Mouse (Mus musculus) heart, embryonic 11.5 days (tissue): Measurements from ENCODE around the gene Trabd2b. TPM values are rescaled to one million over a fixed set of nuclear protein-coding genes. Genes with fewer than 3 reads are reported as not detected.

Experiments
- ATAC-seq: fragments of 200-750 bp; cut with Nextera tagmentation; replicated peaks from 2 replicates; pipeline ENCODE4 v1.8.0; 2017; ENCODE audit warnings: moderate library complexity; ENCODE audit not compliant: insufficient number of reproducible peaks, low FRiP score, low TSS enrichment
- H3K27ac ChIP-seq: fragments of 300-500 bp; sonication (generic); 2 replicates; pipeline ENCODE4 v1.5.1; 2014; ENCODE audit warnings: mild to moderate bottlenecking, low read depth, low read length
- H3K27me3 ChIP-seq: fragments of 300-500 bp; sonication (generic); 2 replicates; pipeline ENCODE4 v1.6.1; 2014; ENCODE audit warnings: mild to moderate bottlenecking, low read length, mixed read lengths; ENCODE audit not compliant: control insufficient read depth, insufficient read depth
- H3K36me3 ChIP-seq: fragments of 300-500 bp; sonication (generic); 2 replicates; pipeline ENCODE4 v1.6.1; 2014; ENCODE audit warnings: mild to moderate bottlenecking, low read length, moderate library complexity, mixed read lengths; ENCODE audit not compliant: control insufficient read depth, insufficient read depth
- H3K4me1 ChIP-seq: fragments of 300-500 bp; sonication (generic); 2 replicates; pipeline ENCODE4 v1.6.1; 2014; ENCODE audit warnings: low read length; ENCODE audit not compliant: control insufficient read depth, insufficient read depth
- H3K4me2 ChIP-seq: fragments of 300-500 bp; sonication (generic); 2 replicates; pipeline ENCODE4 v1.6.1; 2014; ENCODE audit warnings: mild to moderate bottlenecking, moderate library complexity
- H3K4me3 ChIP-seq: fragments of 300-500 bp; sonication (generic); 2 replicates; pipeline ENCODE4 v1.5.1; 2014; ENCODE audit warnings: low read depth, low read length
- H3K9ac ChIP-seq: fragments of 300-500 bp; sonication (generic); 2 replicates; pipeline ENCODE4 v1.6.1; 2014; ENCODE audit warnings: mild to moderate bottlenecking, low read depth, low read length, moderate library complexity
- H3K9me3 ChIP-seq: fragments of 300-500 bp; sonication (generic); replicated peaks from 2 replicates; pipeline ENCODE4 v1.6.1; 2016; ENCODE audit warnings: low read length; ENCODE audit not compliant: control insufficient read depth
- WGBS: fragments of 180-500 bp; shearing (Covaris S2); extraction: QIAGEN DNeasy Blood & Tissue Kit; methylation state at CpG from one replicate; pipeline ENCODE4 v1.1.7; 2014; ENCODE audit not compliant: insufficient replicate concordance; 5-methylcytosine and 5-hydroxymethylcytosine counted together
- polyA plus RNA-seq: library from polyadenylated mRNA; unstranded; fragments of >200 nt; fragmentation: Nextera tagmentation; extraction: Ambion mirVana; gene quantifications from 2 replicates; pipeline ENCODE4 v1.2.1, GENCODE M21; 2014

Gene Trabd2b
- polyA plus RNA-seq, 1 experiment from 2014 or later, result 1.5 TPM

GRCm38 (mm10) chr4:114476316-114476715 is 69.8 kb downstream of the Trabd2b start:
- Histone ChIP-seq H3K27ac (no peak overlapping the region), H3K4me1 (peaks cover 12% of the 10 kb centered on the region), H3K9me3 (no peaks in the 10 kb centered on the region), H3K9ac (no peak overlapping the region), H3K4me2 (no peak overlapping the region), H3K36me3 (no peaks in the 10 kb centered on the region), H3K27me3 (peaks cover 67% of the 10 kb centered on the region), H3K4me3 (no peak overlapping the region)
- WGBS, result 70% methylated on average over 3 of the region's 3 CpGs
- no peak for ATAC-seq

- Histone ChIP-seq H3K27me3 (peaks cover 65% of the 10 kb centered on the region), H3K27ac (no peak overlapping the region), H3K9ac (no peak overlapping the region), H3K36me3 (no peaks in the 10 kb centered on the region), H3K9me3 (no peaks in the 10 kb centered on the region), H3K4me3 (no peak overlapping the region), H3K4me2 (no peak overlapping the region), H3K4me1 (peaks cover 12% of the 10 kb centered on the region)
- WGBS, result 22% methylated on average over 11 of the region's 11 CpGs
- ATAC-seq, result 0 out of 2 replicates have a peak, but pooled peaks have one; percentile 50
These were observed 70.7 kb downstream of the Trabd2b start for GRCm38 (mm10) chr4:114477082-114477771.

- H3K4me2 ChIP-seq, result no peak overlapping the region
- H3K36me3 ChIP-seq, result no peaks in the 10 kb centered on the region
- H3K9me3 ChIP-seq, result no peaks in the 10 kb centered on the region
- peaks cover 21% of the 10 kb centered on the region for H3K4me1 ChIP-seq
- ATAC-seq, result no peak
- WGBS, result 58% methylated on average over 5 of the region's 5 CpGs
- no peak overlapping the region for H3K9ac ChIP-seq
- H3K4me3 ChIP-seq, result no peak overlapping the region
- H3K27me3 ChIP-seq, result peaks cover 55% of the 10 kb centered on the region
- no peak overlapping the region for H3K27ac ChIP-seq
These were observed 75.0 kb downstream of the Trabd2b start for GRCm38 (mm10) chr4:114481518-114481917.

DNA sequence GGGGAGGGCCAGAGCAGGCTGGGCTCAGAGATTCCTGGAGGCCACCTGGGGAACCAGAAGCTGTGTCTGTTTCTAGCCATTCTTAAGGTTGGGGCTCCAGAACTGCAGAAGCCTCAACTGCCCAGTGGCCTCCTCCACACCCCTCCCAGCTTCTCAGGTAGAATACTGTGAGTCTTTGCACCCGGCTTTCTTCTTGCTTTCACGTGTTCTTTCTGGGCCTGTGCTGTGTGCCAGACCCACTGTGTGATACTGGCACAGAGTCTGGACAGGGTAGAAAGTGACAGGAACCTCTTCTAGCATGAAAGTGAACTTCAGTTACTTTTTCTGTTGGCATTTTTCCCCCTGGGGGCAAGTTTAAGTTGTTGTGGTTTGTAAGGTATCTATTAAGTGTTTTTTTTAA is 77.6 kb downstream of the Trabd2b start:
- Histone ChIP-seq H3K9me3 (0 out of 2 replicates have a peak, but pooled peaks cover 2% of the 10 kb centered on the region), H3K36me3 (no peaks in the 10 kb centered on the region), H3K4me1 (peaks cover 17% of the 10 kb centered on the region), H3K27me3 (peaks cover 62% of the 10 kb centered on the region), H3K27ac (no peak overlapping the region), H3K4me2 (no peak overlapping the region), H3K4me3 (no peak overlapping the region), H3K9ac (no peak overlapping the region)
- 59% methylated on average over 2 of the region's 2 CpGs for WGBS
- no peak for ATAC-seq

- Histone ChIP-seq H3K9me3 (peaks cover 6% of the 10 kb centered on the region; the same call in 1 of the 2 replicates), H3K27me3 (peaks cover 54% of the 10 kb centered on the region)
- ATAC-seq, result no peak
These were observed 79.5 kb downstream of the Trabd2b start for GRCm38 (mm10) chr4:114485996-114486395.

DNA sequence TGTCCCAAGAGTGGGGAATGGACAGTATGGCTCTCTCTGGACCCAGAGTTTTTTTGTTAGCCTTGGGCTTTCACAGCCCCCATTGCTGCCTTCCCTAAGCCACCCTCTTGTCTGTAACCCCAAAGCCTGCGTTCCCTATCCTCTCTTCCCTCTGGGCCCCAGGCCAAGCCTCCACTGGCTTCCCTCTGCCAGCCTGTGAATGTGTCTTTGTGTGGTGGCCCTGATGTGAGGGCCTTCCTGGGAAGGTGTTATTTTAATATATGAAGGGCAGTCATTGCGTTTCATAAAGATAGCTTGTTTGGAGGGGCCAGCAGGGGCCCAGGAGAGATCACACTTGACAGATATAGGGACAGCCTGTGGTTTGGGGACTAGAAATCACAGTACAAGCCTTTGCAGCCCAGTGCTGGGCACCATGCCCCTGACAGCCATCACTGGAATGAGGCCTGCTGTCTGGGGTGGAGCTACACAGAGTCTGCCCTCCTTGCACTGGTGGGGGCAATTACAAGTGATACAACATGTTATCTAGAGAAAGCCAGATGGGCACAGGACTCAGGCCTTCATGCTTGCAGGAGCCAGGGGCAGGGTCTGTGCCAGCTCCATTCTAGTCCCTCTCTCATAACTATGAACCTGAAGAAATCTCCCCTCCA is 80.5 kb downstream of the Trabd2b start:
- 0 out of 2 replicates have a peak, but pooled peaks have one; percentile 14 for ATAC-seq
- H3K36me3 ChIP-seq, result no peaks in the 10 kb centered on the region
- peaks cover 53% of the 10 kb centered on the region for H3K27me3 ChIP-seq
- peaks cover 6% of the 10 kb centered on the region; the same call in 1 of the 2 replicates for H3K9me3 ChIP-seq
- no peak overlapping the region for H3K4me2 ChIP-seq
- H3K4me1 ChIP-seq, result peaks cover 17% of the 10 kb centered on the region
- no peak overlapping the region for H3K9ac ChIP-seq
- WGBS, result 57% methylated on average over 2 of the region's 2 CpGs
- H3K4me3 ChIP-seq, result no peak overlapping the region
- H3K27ac ChIP-seq, result no peak overlapping the region

More at GRCm38 (mm10) chr4:114485996-114486395, 79.5 kb downstream of the Trabd2b start:
- peaks cover 17% of the 10 kb centered on the region for H3K4me1 ChIP-seq
- no peak overlapping the region for H3K27ac ChIP-seq
- no peaks in the 10 kb centered on the region for H3K36me3 ChIP-seq
- WGBS, result 22% methylated on average over 5 of the region's 5 CpGs
- no peak overlapping the region for H3K9ac ChIP-seq
- H3K4me3 ChIP-seq, result no peak overlapping the region
- H3K4me2 ChIP-seq, result no peak overlapping the region

DNA sequence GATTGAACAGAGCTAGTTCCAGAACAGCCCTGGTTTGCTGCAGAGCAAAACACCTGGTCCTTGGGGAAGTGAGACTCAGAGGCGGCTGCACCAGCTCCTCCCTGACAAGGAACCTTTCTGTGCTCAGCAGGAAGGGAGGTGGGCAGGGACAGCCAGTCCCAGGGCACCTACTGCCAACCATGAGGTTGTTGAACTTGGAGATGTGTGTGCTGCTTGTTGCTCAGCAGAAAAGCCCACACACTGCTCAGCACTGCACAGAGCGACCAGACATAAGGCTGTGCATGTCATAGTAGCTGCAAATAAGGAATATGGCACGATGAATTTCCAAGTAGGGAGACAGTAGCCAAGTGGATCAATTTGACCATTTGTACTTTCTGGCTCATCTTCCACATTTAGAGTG is 81.2 kb downstream of the Trabd2b start:
- Histone ChIP-seq H3K4me2 (no peak overlapping the region), H3K27me3 (peaks cover 48% of the 10 kb centered on the region), H3K27ac (no peak overlapping the region), H3K36me3 (no peaks in the 10 kb centered on the region), H3K9ac (no peak overlapping the region), H3K4me3 (no peak overlapping the region), H3K4me1 (peaks cover 17% of the 10 kb centered on the region), H3K9me3 (peaks cover 6% of the 10 kb centered on the region; the same call in 1 of the 2 replicates)
- WGBS, result 65% methylated on average over 3 of the region's 3 CpGs
- 0 out of 2 replicates have a peak, but pooled peaks have one; percentile 33 for ATAC-seq

GRCm38 (mm10) chr4:114492157-114492556 is 85.6 kb downstream of the Trabd2b start:
- Histone ChIP-seq H3K9ac (no peak overlapping the region), H3K4me3 (no peak overlapping the region), H3K9me3 (peaks cover 6% of the 10 kb centered on the region; the same call in 1 of the 2 replicates), H3K27ac (no peak overlapping the region), H3K4me2 (no peak overlapping the region), H3K27me3 (peaks cover 65% of the 10 kb centered on the region), H3K36me3 (no peaks in the 10 kb centered on the region), H3K4me1 (peaks cover 2% of the 10 kb centered on the region)
- WGBS, result 68% methylated on average over 4 of the region's 4 CpGs
- no peak for ATAC-seq
